Comparison of ENCODE assay signal across 14 mouse cellular contexts in the genomic region with DNA sequence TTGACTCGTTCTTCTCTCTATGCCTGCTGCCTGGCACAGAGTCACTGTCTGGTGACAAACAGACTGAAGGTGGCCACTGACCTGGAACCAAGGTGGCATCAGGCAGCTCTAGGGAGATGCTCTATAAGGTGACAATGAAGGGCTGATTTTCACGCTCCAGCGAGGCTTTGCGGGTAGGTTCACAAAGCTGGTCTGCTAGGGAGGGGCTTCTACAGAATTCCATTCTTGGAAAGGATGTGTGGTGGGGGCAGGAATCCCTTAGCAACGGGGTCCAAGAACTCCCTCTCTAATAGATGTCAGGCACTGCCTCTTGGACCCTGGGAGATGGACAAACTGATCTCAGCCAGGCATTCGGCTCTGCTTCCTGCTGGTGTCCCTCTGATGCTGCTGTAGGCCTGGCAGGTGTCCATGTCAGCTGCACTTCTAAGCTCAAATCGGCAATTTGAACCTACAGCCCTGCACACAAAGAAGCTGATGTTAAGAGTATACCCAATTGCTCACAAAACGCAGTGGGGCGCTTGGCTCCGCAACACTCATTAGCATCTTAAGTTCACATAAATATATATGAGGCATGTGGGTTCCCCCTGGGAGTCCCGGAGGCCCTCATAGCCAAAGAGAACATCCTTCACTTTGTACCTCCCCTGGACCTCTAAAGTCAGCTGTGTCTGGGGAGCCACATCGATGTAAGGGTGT. TPM values are rescaled to one million over a fixed set of nuclear protein-coding genes. Genes with fewer than 3 reads are reported as not detected.
DNase-seq lines count a peak whose midpoint lies in the region; ATAC-seq and TF ChIP-seq lines count a peak whose summit lies in the region.
"Had no signal": no experiment of that assay in that cellular context is flagged by ENCODE, and none has a peak within 500 bp of the region (broad histone marks: within the 10 kb centered on the region; RNA-seq: fewer than 3 reads in every experiment).

No protein-coding gene starts in this region.

- no peak overlapping the region for H3K4me2 ChIP-seq in limb, embryonic 14.5 days (replicated peaks; ENCODE audit: low read depth, low read length, severe bottlenecking)
- no peak overlapping the region for H3K4me2 ChIP-seq in stomach, postnatal 0 days (replicated peaks; ENCODE audit: low read depth)
- H3K4me2 ChIP-seq: heart, embryonic 13.5 days; limb, embryonic 15.5 days had no signal

- no peaks in the 10 kb centered on the region for H3K9me3 ChIP-seq in limb, embryonic 14.5 days (ENCODE audit: control insufficient read depth, low read length)
- H3K9me3 ChIP-seq in stomach, postnatal 0 days (ENCODE audit: control insufficient read depth, low read length): no peaks in the 10 kb centered on the region
- H3K9me3 ChIP-seq: heart, embryonic 13.5 days; limb, embryonic 15.5 days had no signal

- H3K9ac ChIP-seq in limb, embryonic 14.5 days (ENCODE audit: low read depth, low read length, severe bottlenecking): no peak overlapping the region
- no peak overlapping the region for H3K9ac ChIP-seq in stomach, postnatal 0 days (ENCODE audit: low read length)
- H3K9ac ChIP-seq: heart, embryonic 13.5 days; limb, embryonic 15.5 days had no signal

- TF ChIP-seq POLR2A in limb, embryonic 14.5 days (IDR thresholded peaks at IDR 0.05; ENCODE audit: borderline replicate concordance, extremely low read depth, insufficient read depth, insufficient read length): no peak

- peak; percentile 73 to 80 for DNase-seq in cerebellum, postnatal 10 days
- peak; percentile 21 for DNase-seq in right cerebral cortex, postnatal 14 days
- no peak for DNase-seq in right cerebral cortex, postnatal 25 days
- peak; percentile 43 for DNase-seq in limb, embryonic 14.5 days (ENCODE audit: low spot score)
- no peak for DNase-seq in stomach, postnatal 0 days (ENCODE audit: low spot score)
- DNase-seq in urinary bladder, postnatal 36 days (ENCODE audit: low spot score in 2 of 2): no peak
- no peak for DNase-seq in spleen, postnatal 4 days (ENCODE audit: low spot score in 2 of 2)
- DNase-seq: B cell, adult 2 months; lung, postnatal 4 days had no signal

- TF ChIP-seq EP300 in stomach, postnatal 0 days (optimal IDR thresholded peaks at IDR 0.05): no peak

- H3K36me3 ChIP-seq in limb, embryonic 14.5 days (ENCODE audit: control insufficient read depth, insufficient read depth, low read length): no peaks in the 10 kb centered on the region; the same call in 1 of the 2 replicates
- H3K36me3 ChIP-seq in stomach, postnatal 0 days (ENCODE audit: control insufficient read depth, insufficient read depth, low read length): no peaks in the 10 kb centered on the region
- H3K36me3 ChIP-seq: heart, embryonic 13.5 days; limb, embryonic 15.5 days had no signal

- 47% methylated on average over 12 of the region's 12 CpGs for WGBS in limb, embryonic 14.5 days
- WGBS in stomach, postnatal 0 days: 50% methylated on average over 12 of the region's 12 CpGs

- ATAC-seq in cerebellum, adult (ENCODE audit: insufficient number of reproducible peaks, low FRiP score, low TSS enrichment): no peak
- ATAC-seq in limb, embryonic 14.5 days (ENCODE audit: low FRiP score, low read depth): peak; percentile 36
- no peak for ATAC-seq in stomach, postnatal 0 days (ENCODE audit: low FRiP score, low TSS enrichment)
- ATAC-seq: Patski had no signal

- no peak for TF ChIP-seq CTCF in stomach, postnatal 0 days (IDR thresholded peaks at IDR 0.05; ENCODE audit: low read depth)

- H3K27ac ChIP-seq in limb, embryonic 14.5 days (replicated peaks; ENCODE audit: low read depth, low read length): no peak overlapping the region
- H3K27ac ChIP-seq in stomach, postnatal 0 days (replicated peaks): peak overlapping the region; percentile 53; the same call in 1 of the 2 replicates
- H3K27ac ChIP-seq: heart, embryonic 13.5 days; limb, embryonic 15.5 days had no signal

- no peaks in the 10 kb centered on the region for H3K27me3 ChIP-seq in limb, embryonic 14.5 days (ENCODE audit: control insufficient read depth, insufficient read depth, low read length)
- H3K27me3 ChIP-seq in stomach, postnatal 0 days (ENCODE audit: control insufficient read depth, insufficient read depth, low read length): no peaks in the 10 kb centered on the region
- H3K27me3 ChIP-seq: limb, embryonic 15.5 days had no signal

- no peak overlapping the region for H3K4me3 ChIP-seq in limb, embryonic 14.5 days (replicated peaks; ENCODE audit: low read length)
- no peak overlapping the region for H3K4me3 ChIP-seq in stomach, postnatal 0 days (ENCODE audit: low read depth, low read length)
- H3K4me3 ChIP-seq: heart, embryonic 13.5 days; limb, embryonic 15.5 days had no signal

- H3K4me1 ChIP-seq in limb, embryonic 14.5 days (ENCODE audit: control insufficient read depth, insufficient read depth, low read length): peaks cover 26% of the 10 kb centered on the region
- H3K4me1 ChIP-seq in stomach, postnatal 0 days (replicated peaks; ENCODE audit: control insufficient read depth, insufficient read depth): no peaks in the 10 kb centered on the region

RNA-seq across cellular contexts. Expression of gene Clmp, which starts 22.8 kb away (rescaled TPM):
- 44.7 and 51.8 TPM in 2 replicates for polyA plus RNA-seq in limb, embryonic 14.5 days (2012; rRNA removed)
- 61.5 and 78.9 TPM in 2 replicates for polyA plus RNA-seq in limb, embryonic 14.5 days (2014; fragmentation: Nextera tagmentation; extraction: Ambion mirVana)
- 17.7 and 17.8 TPM in 2 replicates for polyA plus RNA-seq in stomach, postnatal 0 days (2015; fragmentation: Nextera tagmentation; extraction: Ambion mirVana)

RNA-seq across cellular contexts. Expression of gene Gm21915, which starts 38.2 kb away (rescaled TPM):
- polyA plus RNA-seq in limb, embryonic 14.5 days (2012; rRNA removed): not detected in 2 replicates
- not detected in 2 replicates for polyA plus RNA-seq in limb, embryonic 14.5 days (2014; fragmentation: Nextera tagmentation; extraction: Ambion mirVana)
- not detected in 2 replicates for polyA plus RNA-seq in stomach, postnatal 0 days (2015; fragmentation: Nextera tagmentation; extraction: Ambion mirVana)
- polyA plus RNA-seq: heart, embryonic 13.5 days; large intestine, adult 2 months; limb, embryonic 15.5 days; Patski had no signal

Comparison
In these comparisons a context has a peak if more than half of its experiments do, and no peak if none do; other contexts are left out.
1. DNase-seq: peak in cerebellum, postnatal 10 days (2 of 2), right cerebral cortex, postnatal 14 days (single experiment) and limb, embryonic 14.5 days (single experiment); none in right cerebral cortex, postnatal 25 days (single experiment), stomach, postnatal 0 days (single experiment), urinary bladder, postnatal 36 days (0 of 2) and spleen, postnatal 4 days (0 of 2).